Mouse (Mus musculus) layer of hippocampus, adult 2 months (tissue): ENCODE measurements around the gene Pip4k2b. TPM values are rescaled to one million over a fixed set of nuclear protein-coding genes. Genes with fewer than 3 reads are reported as not detected.

Source experiments
- DNase-seq, 2 experiments: peaks; one replicate each; pipeline ENCODE4 v3.0.0; 2022; ENCODE audit warnings: low spot score in 2 of 2
- H3K27ac ChIP-seq: fragments of 200-600 bp; 2 replicates; pipeline ENCODE4 v1.8.1; 2022
- H3K4me3 ChIP-seq: fragments of 200-600 bp; 2 replicates; pipeline ENCODE4 v1.8.1; 2022; ENCODE audit warnings: mild to moderate bottlenecking
- CTCF ChIP-seq: fragments of 200-600 bp; conservative IDR thresholded peaks from 2 replicates; pipeline ENCODE4 v1.8.1; 2022; ENCODE audit warnings: antibody characterized with exemption, mild to moderate bottlenecking, moderate library complexity
- microRNA-seq, 2 experiments: library from miRNA; unstranded; fragments of <30 nt; microRNA quantifications; one replicate each; pipeline ENCODE4 v1.2.0; 2021
- total RNA-seq, 2 experiments: library from RNA; stranded (reverse); gene quantifications; 2 replicates each; pipeline ENCODE4 v1.2.3; 2021

Gene Pip4k2b
- total RNA-seq, 2 experiments from 2014 or later: 106 to 109 TPM

DNA sequence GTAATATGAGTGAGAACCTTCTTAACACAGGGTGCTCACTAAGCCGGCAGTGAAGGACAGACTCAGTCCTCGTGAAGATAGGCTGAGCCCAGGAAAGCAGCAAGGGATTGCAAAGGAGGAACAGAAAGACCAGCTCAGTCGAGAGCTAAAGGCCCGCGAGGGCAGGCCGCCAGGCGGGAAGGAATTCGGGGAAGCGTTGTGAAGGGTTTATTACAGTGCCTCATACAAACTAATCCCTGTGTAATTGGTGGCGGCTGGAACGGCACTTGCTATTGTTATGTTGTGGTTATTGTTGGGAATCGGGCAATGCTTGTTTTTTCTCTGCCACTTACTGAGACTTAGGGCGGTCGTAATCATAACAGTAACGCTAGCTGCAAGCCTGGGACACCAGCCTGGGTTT lies 67.1 kb downstream of the Pip4k2b start:
- no peak for TF ChIP-seq CTCF
- Histone ChIP-seq H3K4me3 (no peak overlapping the region), H3K27ac (no peak overlapping the region; the same call in 1 of the 2 replicates)
- DNase-seq: no peak

DNA sequence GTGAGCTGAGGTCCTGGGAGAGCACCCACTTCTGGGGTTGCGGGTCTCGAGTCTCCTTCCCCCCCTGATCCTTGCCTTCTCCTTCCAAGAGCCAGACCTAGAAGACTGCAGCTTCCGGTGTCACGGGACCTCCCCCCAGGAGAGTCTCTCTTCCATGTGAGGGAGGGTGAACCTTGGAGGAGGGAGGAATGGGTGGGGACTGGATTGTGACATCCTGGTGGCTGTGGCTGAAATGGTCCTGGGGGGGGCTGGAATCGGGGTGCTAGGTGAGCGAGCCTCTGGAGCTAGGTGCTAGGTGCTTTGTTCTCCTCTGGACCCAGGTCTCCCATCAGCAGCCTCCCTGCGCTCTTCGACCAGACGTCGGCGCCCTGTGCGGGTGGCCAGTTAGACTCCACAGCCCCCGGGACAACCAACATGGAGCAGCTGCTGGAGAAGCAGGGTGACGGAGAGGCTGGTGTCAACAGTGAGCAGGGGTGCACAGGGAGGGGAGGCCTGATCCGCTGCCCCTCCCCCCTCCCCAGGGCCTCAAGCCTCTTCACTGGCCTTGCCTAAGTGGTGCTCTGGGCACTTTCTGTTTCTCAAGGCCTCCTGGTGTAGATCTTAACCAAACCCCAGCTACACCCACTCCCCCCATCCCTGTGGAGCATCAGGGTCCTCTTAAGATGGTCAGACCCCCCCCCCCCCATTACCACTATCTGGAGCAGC lies 68.3 kb downstream of the Pip4k2b start:
- no peak for DNase-seq

DNA sequence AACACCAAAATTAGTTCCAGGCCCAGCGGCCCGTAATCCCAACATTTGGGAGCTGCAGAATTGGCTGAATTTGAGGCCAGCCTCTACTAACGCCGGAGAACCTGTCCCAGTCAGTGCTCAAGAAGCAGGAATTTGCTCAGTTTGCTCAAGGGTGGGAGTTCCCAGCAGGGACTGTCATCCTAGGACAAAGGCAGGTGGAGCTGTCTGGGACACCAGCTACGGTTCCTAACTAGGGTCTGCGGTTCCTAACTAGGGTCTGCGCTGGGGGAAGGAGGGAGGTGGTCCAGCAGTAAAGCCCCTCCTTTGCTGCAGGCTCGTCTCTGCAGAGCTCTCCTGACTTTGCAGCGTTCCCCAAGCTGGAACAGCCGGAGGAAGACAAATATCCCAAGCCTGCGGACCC lies 71.4 kb downstream of the Pip4k2b start:
- no peak overlapping the region for H3K27ac ChIP-seq
- no peak for TF ChIP-seq CTCF

More for the DNA sequence above, 68.3 kb downstream of the Pip4k2b start:
- Histone ChIP-seq H3K27ac (no peak overlapping the region), H3K4me3 (no peak overlapping the region)
- no peak for TF ChIP-seq CTCF

DNA sequence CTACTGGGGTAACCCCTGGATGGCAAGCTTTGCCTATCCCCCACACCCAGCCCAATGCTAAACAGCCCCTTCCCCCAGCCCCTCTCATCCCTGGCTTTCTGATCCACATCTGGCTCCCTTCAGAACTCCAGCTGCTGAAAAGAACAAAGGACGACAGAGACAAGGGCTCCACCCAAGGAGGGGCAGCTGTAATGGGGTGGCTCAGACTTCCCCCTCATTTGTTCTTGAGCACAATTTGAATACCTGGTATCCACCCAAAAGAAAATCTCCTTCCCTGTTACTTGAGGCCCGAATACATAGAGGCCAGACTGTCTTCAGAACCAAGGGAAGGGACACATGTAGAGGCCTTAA lies 73.4 kb downstream of the Pip4k2b start:
- Histone ChIP-seq H3K27ac (no peak overlapping the region), H3K4me3 (no peak overlapping the region)
- TF ChIP-seq CTCF: no peak
- DNase-seq: no peak

More for the DNA sequence above, 71.4 kb downstream of the Pip4k2b start:
- DNase-seq: no peak
- H3K4me3 ChIP-seq: no peak overlapping the region

DNA sequence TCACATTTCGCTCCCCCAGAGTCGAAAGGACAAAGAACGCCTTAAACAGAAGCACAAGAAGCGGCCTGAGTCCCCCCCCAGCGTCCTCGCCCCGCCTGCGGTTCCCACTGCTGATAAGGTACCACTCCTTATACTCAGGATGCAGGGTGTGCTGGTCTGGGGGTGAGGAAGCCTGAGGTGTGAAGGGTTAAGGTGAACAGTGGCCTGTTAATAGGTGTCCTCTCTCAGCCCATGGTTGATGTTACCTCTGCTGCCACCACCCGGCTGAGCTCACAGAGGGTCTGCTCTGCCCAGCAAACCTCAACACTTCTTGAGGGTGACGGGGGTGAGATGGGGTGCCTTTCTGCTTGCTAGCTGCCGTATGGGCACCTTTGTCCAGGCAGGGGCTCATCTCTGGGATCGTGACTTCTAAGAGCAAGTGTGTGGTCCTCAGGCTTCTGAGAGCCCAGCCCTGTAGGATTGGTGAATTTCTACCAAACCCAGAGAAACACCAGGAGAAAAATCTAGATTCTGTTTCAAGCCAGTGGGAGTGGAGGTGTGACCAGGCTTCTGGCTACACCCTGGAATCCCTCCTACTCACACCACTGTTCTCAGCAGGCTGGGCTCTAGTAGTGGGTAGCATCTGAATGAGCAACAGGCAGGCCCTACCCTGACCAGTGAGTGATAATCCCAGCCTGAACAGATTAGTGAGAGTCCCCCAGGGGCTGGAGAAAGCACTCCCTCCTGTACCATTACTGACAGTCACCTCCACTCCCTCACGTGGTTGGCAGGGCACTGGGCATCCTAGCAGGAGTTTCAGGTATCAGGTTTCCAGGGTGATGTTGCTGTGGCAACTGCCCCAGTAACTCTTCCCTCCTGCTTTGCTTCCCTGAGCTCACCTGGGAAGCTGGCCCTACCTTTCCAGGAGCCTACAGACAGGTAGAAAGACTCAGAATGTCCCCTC lies 74.0 kb downstream of the Pip4k2b start:
- DNase-seq: no peak

DNA sequence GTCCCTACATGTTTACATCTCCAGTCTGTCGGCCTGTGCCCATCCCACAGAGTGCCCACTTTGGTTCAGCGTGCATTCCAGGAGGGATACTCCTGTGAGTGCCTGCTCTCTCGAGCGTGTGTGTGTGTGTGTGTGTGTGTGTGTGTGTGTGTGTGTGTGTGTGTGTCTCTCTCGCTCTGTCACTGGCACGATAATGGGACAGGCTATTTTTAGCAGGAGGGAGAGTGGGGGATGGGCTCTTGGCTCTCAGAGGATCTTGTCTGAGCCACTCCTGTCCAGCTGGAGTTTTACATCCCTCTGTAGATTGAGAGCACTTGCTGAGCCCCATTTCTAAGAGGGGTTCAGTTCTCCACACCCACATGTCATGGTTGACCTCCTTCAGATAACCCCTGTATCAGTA lies 74.7 kb downstream of the Pip4k2b start:
- peak in 1 of 2 experiments; percentile 58 for DNase-seq
- TF ChIP-seq CTCF: no peak
- Histone ChIP-seq H3K4me3 (no peak overlapping the region), H3K27ac (peak overlapping the region; percentile 48; the same call in 1 of the 2 replicates)

More for the DNA sequence above, 74.0 kb downstream of the Pip4k2b start:
- Histone ChIP-seq H3K27ac (0 out of 2 replicates have a peak overlapping the region, but pooled peaks have one; percentile 10), H3K4me3 (no peak overlapping the region)
- TF ChIP-seq CTCF: peak; percentile 19; the same call in 1 of the 2 replicates

DNA sequence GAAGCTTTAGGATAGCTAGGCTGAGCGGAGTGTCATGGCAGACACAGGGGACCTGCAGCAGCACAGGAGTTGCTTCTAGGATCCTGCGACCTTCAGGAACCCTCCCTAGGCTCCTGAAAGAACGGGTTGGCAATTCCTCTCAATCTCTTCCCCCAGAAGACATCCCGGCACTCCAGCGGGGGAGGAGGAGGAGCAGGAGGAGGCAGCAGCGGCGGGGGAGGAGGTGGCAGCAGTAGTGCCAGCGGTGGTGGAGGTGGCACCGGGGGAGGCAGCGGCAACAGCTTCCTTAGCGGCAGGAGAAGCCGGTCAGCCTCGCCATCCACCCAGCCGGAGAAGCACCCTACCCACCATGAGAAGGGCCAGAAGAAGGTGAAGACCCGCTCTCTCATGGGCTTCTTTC lies 75.2 kb downstream of the Pip4k2b start:
- H3K4me3 ChIP-seq: no peak overlapping the region
- TF ChIP-seq CTCF: no peak
- no peak for DNase-seq
- peak overlapping the region; percentile 48; the same call in 1 of the 2 replicates for H3K27ac ChIP-seq

DNA sequence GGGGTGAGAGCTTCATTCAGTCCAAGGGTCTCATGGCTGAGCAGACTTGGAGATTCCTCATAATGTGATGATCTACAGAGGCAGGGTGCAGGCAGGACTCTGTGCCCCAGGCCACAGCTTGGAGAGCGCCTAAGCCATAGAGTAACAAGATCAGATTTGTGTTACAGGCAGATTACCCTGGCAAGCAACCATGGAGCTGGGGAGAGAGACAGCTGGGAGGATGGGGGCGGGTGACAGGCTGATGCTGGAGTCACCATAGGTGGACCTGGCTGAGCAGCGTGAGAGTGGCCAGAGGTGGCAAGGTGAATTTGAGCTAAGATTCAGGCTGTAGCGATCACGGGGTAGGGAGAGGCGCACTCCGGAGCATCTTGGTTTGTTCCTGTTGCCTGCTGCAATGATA lies 76.3 kb downstream of the Pip4k2b start:
- TF ChIP-seq CTCF: no peak
- H3K4me3 ChIP-seq: no peak overlapping the region
- no peak overlapping the region for H3K27ac ChIP-seq
- no peak for DNase-seq

DNA sequence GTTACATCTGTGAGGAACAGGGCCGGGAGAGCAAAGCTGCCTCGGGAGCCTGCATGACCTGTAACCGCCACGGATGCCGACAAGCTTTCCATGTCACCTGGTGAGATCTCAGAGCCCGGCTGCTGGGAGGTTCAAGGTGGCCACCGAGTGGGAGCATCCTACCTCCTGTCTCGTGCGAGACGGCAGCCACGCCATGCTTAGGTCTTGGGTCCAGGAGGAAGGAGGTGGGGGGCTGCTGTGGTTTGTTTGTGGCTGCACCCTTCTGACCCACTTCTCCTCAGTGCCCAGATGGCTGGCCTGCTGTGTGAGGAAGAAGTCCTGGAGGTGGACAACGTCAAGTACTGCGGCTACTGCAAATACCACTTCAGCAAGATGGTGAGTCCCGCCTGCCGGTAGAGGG lies 77.7 kb downstream of the Pip4k2b start:
- no peak for TF ChIP-seq CTCF
- DNase-seq: no peak
- H3K4me3 ChIP-seq: no peak overlapping the region
- H3K27ac ChIP-seq: no peak overlapping the region

DNA sequence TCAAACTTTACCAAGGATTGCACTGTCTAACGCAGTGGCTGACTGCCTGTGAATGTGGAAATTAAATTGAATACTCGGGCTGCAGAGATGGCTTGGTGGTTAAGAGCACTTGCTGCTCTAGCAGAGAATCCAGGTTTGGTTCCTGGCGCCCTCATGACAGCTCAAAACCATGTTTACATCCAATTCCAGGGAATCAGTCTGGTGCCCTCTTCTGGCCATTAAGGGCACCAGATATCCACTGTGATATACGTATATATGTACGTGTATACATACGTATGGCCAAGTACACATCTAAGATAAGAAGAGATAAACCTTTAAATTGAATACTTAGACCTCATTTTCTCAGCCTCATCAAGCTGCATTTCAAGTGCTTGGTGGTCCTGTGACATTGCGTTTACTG lies 78.3 kb downstream of the Pip4k2b start:
- no peak overlapping the region for H3K27ac ChIP-seq
- peak; percentile 71 for TF ChIP-seq CTCF
- no peak overlapping the region for H3K4me3 ChIP-seq
- DNase-seq: no peak

DNA sequence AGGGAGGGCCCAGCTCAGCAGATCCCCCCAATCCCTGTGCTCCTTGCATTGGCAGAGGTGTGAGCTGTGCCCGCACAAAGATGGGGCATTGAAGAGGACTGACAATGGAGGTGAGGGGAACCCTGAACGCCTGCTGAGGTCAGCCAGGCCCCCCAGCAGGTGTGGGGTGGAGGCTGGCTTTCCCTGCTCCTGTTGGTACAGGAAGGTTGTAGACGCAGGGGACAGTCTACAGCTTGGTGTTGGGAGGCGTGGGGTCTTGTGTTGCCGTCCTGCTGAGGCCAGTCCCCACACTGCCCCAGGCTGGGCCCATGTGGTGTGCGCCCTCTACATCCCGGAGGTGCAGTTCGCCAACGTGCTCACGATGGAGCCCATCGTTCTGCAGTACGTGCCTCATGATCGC lies 79.1 kb downstream of the Pip4k2b start:
- no peak for DNase-seq
- H3K4me3 ChIP-seq: no peak overlapping the region
- no peak for TF ChIP-seq CTCF
- H3K27ac ChIP-seq: no peak overlapping the region

Small RNA genes lying within 50 kb of the gene (microRNA-seq; reads per million reads assigned to microRNA genes)
- gene Mir6927: 0.18 to 0.96 reads per million in 2 experiments
- gene Mir8102: 0 reads per million in 2 experiments

Other genes with a start within 250 kb of the Pip4k2b start
- gene 4933428G20Rik, start 244.4 kb downstream of the Pip4k2b start, total RNA-seq: under 1 TPM in 1 of 2 experiments, not detected in 1; 0.25 TPM
- 100 to 1,000 TPM; 226 to 232 TPM for gene Srcin1, start 168.5 kb downstream of the Pip4k2b start, total RNA-seq
- gene Epop, start 115.0 kb downstream of the Pip4k2b start, total RNA-seq: 10 to 100 TPM; 34.1 to 35.1 TPM
- 100 to 1,000 TPM; 122 to 124 TPM for gene Mllt6, start 81.3 kb downstream of the Pip4k2b start, total RNA-seq
- gene Cisd3, start 58.9 kb downstream of the Pip4k2b start, total RNA-seq: 10 to 100 TPM; 45.5 to 49.3 TPM
- gene Pcgf2, start 44.2 kb downstream of the Pip4k2b start, total RNA-seq: 10 to 100 TPM; 29.1 to 31.1 TPM
- 100 to 1,000 TPM; 128 to 133 TPM for gene Psmb3, start 41.3 kb downstream of the Pip4k2b start, total RNA-seq
- gene Cwc25, start 21.9 kb upstream of the Pip4k2b start, total RNA-seq: 10 to 100 TPM; 20.1 to 20.6 TPM
- gene 1700001P01Rik, start 31.2 kb upstream of the Pip4k2b start, total RNA-seq: 1 to 10 TPM; 1.3 to 2.4 TPM
- gene Rpl23, start 37.7 kb upstream of the Pip4k2b start, total RNA-seq: 100 to 1,000 TPM; 361 to 374 TPM
- 10 to 100 TPM; 88.1 to 91.4 TPM for gene Lasp1, start 54.3 kb upstream of the Pip4k2b start, total RNA-seq
- 10 to 100 TPM; 67.8 to 72.6 TPM for gene B230217C12Rik, start 96.1 kb upstream of the Pip4k2b start, total RNA-seq
- 1 to 10 TPM; 1.2 to 1.8 TPM for gene Fbxo47, start 139.4 kb upstream of the Pip4k2b start, total RNA-seq
- 10 to 100 TPM in 1 of 2 experiments, 1 to 10 TPM in 1; 9.0 to 10.3 TPM for gene Plxdc1, start 241.7 kb upstream of the Pip4k2b start, total RNA-seq